Mouse (Mus musculus): Measurements from ENCODE around the gene Efcab5. TPM values are rescaled to one million over a fixed set of nuclear protein-coding genes. Genes with fewer than 3 reads are reported as not detected.

Gene Efcab5
- polyA plus RNA-seq, 1 experiment from 2014 or later: 0.15 TPM

DNA sequence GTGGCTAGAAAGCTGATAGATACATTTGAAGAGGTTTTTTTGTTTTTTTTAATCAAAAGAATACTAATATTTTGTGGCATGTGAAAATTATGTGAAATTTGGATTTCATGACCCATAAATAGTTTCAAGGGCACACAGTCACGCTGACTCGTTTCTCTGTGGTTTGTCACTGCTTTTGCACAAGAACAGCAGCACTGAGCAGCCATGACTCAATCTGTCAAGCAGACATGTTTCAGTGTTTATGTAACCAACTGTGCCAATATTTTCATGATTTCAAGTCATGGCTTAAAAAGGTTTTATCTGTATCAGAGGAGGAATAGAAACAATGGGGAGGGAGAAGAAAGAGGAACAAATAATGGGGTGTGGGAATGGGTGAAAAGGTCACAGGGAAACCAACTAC, 3.8 kb downstream of the Efcab5 start:
- Histone ChIP-seq H3K9ac (ENCODE audit: low read length) (no peak overlapping the region), H3K9me3 (ENCODE audit: control insufficient read depth, low read length) (no peaks in the 10 kb centered on the region), H3K4me1 (replicated peaks; ENCODE audit: control insufficient read depth, insufficient read depth) (no peaks in the 10 kb centered on the region), H3K4me3 (ENCODE audit: low read depth, low read length) (no peak overlapping the region), H3K4me2 (replicated peaks; ENCODE audit: low read depth) (no peak overlapping the region), H3K36me3 (ENCODE audit: control insufficient read depth, insufficient read depth, low read length) (no peaks in the 10 kb centered on the region), H3K27me3 (ENCODE audit: control insufficient read depth, insufficient read depth, low read length) (no peaks in the 10 kb centered on the region), H3K27ac (replicated peaks) (no peak overlapping the region)
- no peak for ATAC-seq (ENCODE audit: low FRiP score, low TSS enrichment)
- no peak for DNase-seq (ENCODE audit: low spot score)
- 30% methylated on average over 2 of the region's 2 CpGs for WGBS
- TF ChIP-seq CTCF (IDR thresholded peaks at IDR 0.05; ENCODE audit: low read depth): no peak
- TF ChIP-seq EP300 (optimal IDR thresholded peaks at IDR 0.05): no peak

DNA sequence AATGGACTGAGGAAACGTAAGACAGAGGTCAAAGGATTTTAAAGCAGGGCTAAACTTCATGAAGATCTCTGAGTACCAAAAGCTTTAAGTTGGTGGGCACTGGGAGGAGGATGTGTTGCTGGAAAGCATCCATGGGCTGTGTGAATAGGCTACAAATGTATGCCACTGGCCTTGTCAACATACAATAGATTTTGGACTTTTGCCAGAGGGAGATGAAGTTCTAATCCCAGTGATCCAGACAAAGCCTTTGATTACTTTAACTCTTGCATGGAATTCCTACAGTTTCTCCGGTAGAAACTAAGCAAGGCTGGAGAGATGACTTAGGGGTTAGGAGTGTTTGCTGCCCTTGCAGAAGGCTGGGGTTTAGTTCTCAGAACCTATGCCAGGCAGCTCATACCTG, 6.2 kb downstream of the Efcab5 start:
- H3K9me3 ChIP-seq (ENCODE audit: control insufficient read depth, low read length): no peaks in the 10 kb centered on the region
- H3K9ac ChIP-seq (ENCODE audit: low read length): no peak overlapping the region
- 26% methylated on average over 2 of the region's 2 CpGs for WGBS
- no peaks in the 10 kb centered on the region for H3K36me3 ChIP-seq (ENCODE audit: control insufficient read depth, insufficient read depth, low read length)
- TF ChIP-seq CTCF (IDR thresholded peaks at IDR 0.05; ENCODE audit: low read depth) (no peak), EP300 (optimal IDR thresholded peaks at IDR 0.05) (no peak)
- H3K4me3 ChIP-seq (ENCODE audit: low read depth, low read length): no peak overlapping the region
- no peak for ATAC-seq (ENCODE audit: low FRiP score, low TSS enrichment)
- no peaks in the 10 kb centered on the region for H3K27me3 ChIP-seq (ENCODE audit: control insufficient read depth, insufficient read depth, low read length)
- no peaks in the 10 kb centered on the region for H3K4me1 ChIP-seq (replicated peaks; ENCODE audit: control insufficient read depth, insufficient read depth)
- no peak for DNase-seq (ENCODE audit: low spot score)
- no peak overlapping the region for H3K27ac ChIP-seq (replicated peaks)
- H3K4me2 ChIP-seq (replicated peaks; ENCODE audit: low read depth): no peak overlapping the region

- 60% methylated on average over 2 of the region's 2 CpGs for WGBS
- H3K27me3 ChIP-seq (ENCODE audit: control insufficient read depth, insufficient read depth, low read length): no peaks in the 10 kb centered on the region
- ATAC-seq (ENCODE audit: low FRiP score, low TSS enrichment) (peak; percentile 59), DNase-seq (ENCODE audit: low spot score) (no peak)
- no peak overlapping the region for H3K9ac ChIP-seq (ENCODE audit: low read length)
- no peaks in the 10 kb centered on the region for H3K4me1 ChIP-seq (replicated peaks; ENCODE audit: control insufficient read depth, insufficient read depth)
- H3K4me2 ChIP-seq (replicated peaks; ENCODE audit: low read depth): no peak overlapping the region
- no peaks in the 10 kb centered on the region for H3K9me3 ChIP-seq (ENCODE audit: control insufficient read depth, low read length)
- H3K4me3 ChIP-seq (ENCODE audit: low read depth, low read length): no peak overlapping the region
- no peaks in the 10 kb centered on the region for H3K36me3 ChIP-seq (ENCODE audit: control insufficient read depth, insufficient read depth, low read length)
- no peak for TF ChIP-seq EP300 (optimal IDR thresholded peaks at IDR 0.05)
- TF ChIP-seq CTCF (IDR thresholded peaks at IDR 0.05; ENCODE audit: low read depth): no peak
- H3K27ac ChIP-seq (replicated peaks): no peak overlapping the region
These were observed 6.7 kb downstream of the Efcab5 start for GRCm38 (mm10) chr11:77182041-77182440.

- Histone ChIP-seq H3K4me1 (replicated peaks; ENCODE audit: control insufficient read depth, insufficient read depth) (no peaks in the 10 kb centered on the region), H3K36me3 (ENCODE audit: control insufficient read depth, insufficient read depth, low read length) (no peaks in the 10 kb centered on the region), H3K9ac (ENCODE audit: low read length) (no peak overlapping the region), H3K27me3 (ENCODE audit: control insufficient read depth, insufficient read depth, low read length) (no peaks in the 10 kb centered on the region), H3K9me3 (ENCODE audit: control insufficient read depth, low read length) (no peaks in the 10 kb centered on the region), H3K27ac (replicated peaks) (no peak overlapping the region), H3K4me3 (ENCODE audit: low read depth, low read length) (no peak overlapping the region), H3K4me2 (replicated peaks; ENCODE audit: low read depth) (no peak overlapping the region)
- ATAC-seq (ENCODE audit: low FRiP score, low TSS enrichment) (no peak), DNase-seq (ENCODE audit: low spot score) (no peak)
- TF ChIP-seq EP300 (optimal IDR thresholded peaks at IDR 0.05) (no peak), CTCF (IDR thresholded peaks at IDR 0.05; ENCODE audit: low read depth) (no peak)
- WGBS: 44% methylated on average over 5 of the region's 5 CpGs
These were observed 7.2 kb downstream of the Efcab5 start for GRCm38 (mm10) chr11:77181528-77181927.

GRCm38 (mm10) chr11:77180886-77181285, 7.9 kb downstream of the Efcab5 start:
- TF ChIP-seq CTCF (IDR thresholded peaks at IDR 0.05; ENCODE audit: low read depth): no peak
- no peak for TF ChIP-seq EP300 (optimal IDR thresholded peaks at IDR 0.05)
- ATAC-seq (ENCODE audit: low FRiP score, low TSS enrichment) (no peak), DNase-seq (ENCODE audit: low spot score) (no peak)
- Histone ChIP-seq H3K27ac (replicated peaks) (no peak overlapping the region), H3K4me1 (replicated peaks; ENCODE audit: control insufficient read depth, insufficient read depth) (no peaks in the 10 kb centered on the region), H3K4me3 (ENCODE audit: low read depth, low read length) (no peak overlapping the region), H3K9me3 (ENCODE audit: control insufficient read depth, low read length) (no peaks in the 10 kb centered on the region), H3K4me2 (replicated peaks; ENCODE audit: low read depth) (no peak overlapping the region), H3K9ac (ENCODE audit: low read length) (no peak overlapping the region), H3K27me3 (ENCODE audit: control insufficient read depth, insufficient read depth, low read length) (no peaks in the 10 kb centered on the region), H3K36me3 (ENCODE audit: control insufficient read depth, insufficient read depth, low read length) (no peaks in the 10 kb centered on the region)
- WGBS: 31% methylated on average over 4 of the region's 4 CpGs

GRCm38 (mm10) chr11:77179771-77180170, 9.0 kb downstream of the Efcab5 start:
- WGBS: 84% methylated on average over 3 of the region's 3 CpGs
- Histone ChIP-seq H3K4me2 (replicated peaks; ENCODE audit: low read depth) (no peak overlapping the region), H3K27me3 (ENCODE audit: control insufficient read depth, insufficient read depth, low read length) (no peaks in the 10 kb centered on the region), H3K9ac (ENCODE audit: low read length) (no peak overlapping the region), H3K36me3 (ENCODE audit: control insufficient read depth, insufficient read depth, low read length) (no peaks in the 10 kb centered on the region), H3K4me3 (ENCODE audit: low read depth, low read length) (no peak overlapping the region), H3K27ac (replicated peaks) (no peak overlapping the region), H3K9me3 (ENCODE audit: control insufficient read depth, low read length) (no peaks in the 10 kb centered on the region), H3K4me1 (replicated peaks; ENCODE audit: control insufficient read depth, insufficient read depth) (no peaks in the 10 kb centered on the region)
- DNase-seq (ENCODE audit: low spot score) (no peak), ATAC-seq (ENCODE audit: low FRiP score, low TSS enrichment) (no peak)
- TF ChIP-seq CTCF (IDR thresholded peaks at IDR 0.05; ENCODE audit: low read depth) (no peak), EP300 (optimal IDR thresholded peaks at IDR 0.05) (no peak)

All from stomach, postnatal 0 days (tissue).